Mouse (Mus musculus) inflammation-experienced regulatory T-cells, adult 6 months (primary cell): ENCODE measurements around the gene Slmap. TPM values are rescaled to one million over a fixed set of nuclear protein-coding genes. Genes with fewer than 3 reads are reported as not detected.
A peak's percentile ranks its signal among the peaks of the same experiment; 100 is the strongest.
"Not testable (repeated sequence)": the region's sequence is repeated elsewhere in the genome, so short reads cannot be mapped to it uniquely, and the experiment has no call there.

Experiments
- ATAC-seq: one replicate; pipeline ENCODE4 v1.8.0; 2017
- polyA plus RNA-seq, 3 experiments: library from polyadenylated mRNA; unstranded; fragments of 100-300 nt; shearing (Covaris generic); gene quantifications; one replicate each; pipeline ENCODE4 v1.2.1; 2017

The Slmap gene
- 10 to 100 TPM; 17.6 to 23.4 (median 19.2) TPM for polyA plus RNA-seq

- ATAC-seq = peak; percentile 92
These were observed at the start of gene Slmap for GRCm38 (mm10) chr14:26534757-26535479. Gene Slmap (minus strand): TSS chr14:26534931.

GRCm38 (mm10) chr14:26583645-26584044 lies 48.9 kb upstream of the Slmap start:
- ATAC-seq = no peak

GRCm38 (mm10) chr14:26579346-26580343 lies 44.9 kb upstream of the Slmap start:
- peak; percentile 70 for ATAC-seq

GRCm38 (mm10) chr14:26578791-26579191 lies 44.1 kb upstream of the Slmap start:
- ATAC-seq = no peak

- ATAC-seq = no peak
These were observed 41.6 kb upstream of the Slmap start for GRCm38 (mm10) chr14:26576255-26576780.

GRCm38 (mm10) chr14:26573556-26573955 lies 38.8 kb upstream of the Slmap start, which contains the start of gene Dennd6a:
Gene Dennd6a (plus strand): TSS chr14:26573856.
- ATAC-seq = not testable (repeated sequence)

- ATAC-seq = no peak
These were observed 37.4 kb upstream of the Slmap start for GRCm38 (mm10) chr14:26571951-26572675.

- no peak for ATAC-seq
These were observed 35.1 kb upstream of the Slmap start for GRCm38 (mm10) chr14:26569880-26570279.

GRCm38 (mm10) chr14:26562247-26562646 lies 27.5 kb upstream of the Slmap start:
- ATAC-seq = no peak

- no peak for ATAC-seq
These were observed 23.8 kb upstream of the Slmap start for GRCm38 (mm10) chr14:26558536-26558935.

GRCm38 (mm10) chr14:26557581-26557980 lies 22.9 kb upstream of the Slmap start:
- ATAC-seq = no peak

- ATAC-seq = no peak
These were observed 18.1 kb upstream of the Slmap start for GRCm38 (mm10) chr14:26552853-26553252.

- no peak for ATAC-seq
These were observed 17.7 kb upstream of the Slmap start for GRCm38 (mm10) chr14:26552441-26552840.

GRCm38 (mm10) chr14:26550712-26551111 lies 16.0 kb upstream of the Slmap start:
- ATAC-seq = no peak

- ATAC-seq = no peak
These were observed 13.1 kb upstream of the Slmap start for GRCm38 (mm10) chr14:26547516-26548488.

GRCm38 (mm10) chr14:26542136-26542535 lies 7.4 kb upstream of the Slmap start:
- ATAC-seq = no peak

- ATAC-seq = no peak
These were observed 5.8 kb upstream of the Slmap start for GRCm38 (mm10) chr14:26540577-26540976.

GRCm38 (mm10) chr14:26539241-26539640 lies 4.5 kb upstream of the Slmap start:
- ATAC-seq = no peak

- ATAC-seq = peak; percentile 51
These were observed 642 bp downstream of the Slmap start for GRCm38 (mm10) chr14:26533821-26534756.

GRCm38 (mm10) chr14:26533267-26533666 lies 1.5 kb downstream of the Slmap start:
- no peak for ATAC-seq
